Mouse (Mus musculus) heart, postnatal 4 days (tissue): ENCODE data around the gene Hes2. TPM values are rescaled to one million over a fixed set of nuclear protein-coding genes. Genes with fewer than 3 reads are reported as not detected.

ENCODE experiments used
- DNase-seq: peaks from one replicate; pipeline ENCODE4 v3.0.0; 2021
- total RNA-seq, 2 experiments: library from RNA; stranded (reverse); gene quantifications; 2 replicates each; pipeline ENCODE4 v1.2.3; 2021

The Hes2 gene
- total RNA-seq, 2 experiments from 2014 or later = not detected

DNA sequence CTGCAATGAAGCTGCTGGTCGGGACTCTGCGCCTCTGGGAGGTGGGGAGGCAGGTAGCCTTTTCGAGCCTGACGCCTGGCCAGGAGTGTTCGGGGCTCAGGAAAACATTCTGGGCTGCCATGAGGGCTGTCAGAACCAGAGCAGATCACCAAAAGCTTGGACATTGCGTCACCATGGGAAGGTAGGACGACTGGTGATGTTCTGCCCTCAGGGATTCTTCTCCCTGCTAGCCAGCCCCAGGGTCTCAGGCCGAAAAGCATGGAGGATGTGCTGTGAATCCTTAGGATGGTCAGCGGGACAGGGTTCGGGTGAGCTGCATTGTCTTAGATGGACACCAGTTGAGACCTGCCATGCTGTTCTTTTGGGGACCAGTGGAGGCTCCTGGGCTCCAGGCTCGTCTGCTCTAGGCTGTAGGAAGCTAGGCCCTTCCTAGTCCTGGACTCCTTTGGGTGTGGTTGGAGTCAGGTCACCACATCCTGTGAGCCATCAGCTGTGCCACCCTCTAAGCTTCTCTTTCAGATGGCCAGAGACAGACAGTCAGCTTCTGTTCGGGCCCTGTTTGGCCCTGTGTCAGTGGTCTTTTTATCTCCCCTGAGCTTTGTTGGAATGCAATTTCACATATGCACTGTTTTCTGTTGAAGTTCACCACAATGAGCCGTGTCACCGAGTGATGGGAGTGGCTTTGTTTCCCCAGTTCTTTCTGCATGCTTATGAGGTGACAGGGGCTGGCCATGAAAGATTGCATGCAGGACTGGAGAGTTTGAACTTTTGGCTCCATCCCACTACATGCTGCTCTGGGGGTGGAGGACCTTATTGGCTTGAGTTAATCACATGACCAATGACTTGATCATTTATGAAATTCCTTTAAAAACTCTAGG lies 27.8 kb downstream of the Hes2 start:
- DNase-seq = peak; percentile 37

DNA sequence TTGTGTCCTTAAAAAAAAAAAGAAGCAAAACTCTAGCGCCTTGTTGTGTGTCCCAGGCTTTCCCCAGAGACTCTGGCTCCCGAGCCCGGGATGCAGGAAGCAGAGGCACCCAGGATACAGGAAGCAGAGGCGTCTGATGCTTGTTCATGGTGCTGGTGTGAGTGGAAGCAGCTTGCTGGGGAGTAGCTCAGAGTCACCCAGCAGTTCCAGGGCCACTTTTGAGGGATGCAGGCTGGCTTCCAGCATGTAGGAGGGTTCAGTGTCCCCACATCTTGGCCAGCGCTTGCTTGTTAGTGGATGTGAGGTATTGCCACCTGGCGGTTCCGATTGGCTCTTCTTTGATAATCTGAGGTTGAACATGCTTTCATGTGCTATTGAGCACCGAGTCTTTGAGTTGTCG lies 28.5 kb downstream of the Hes2 start:
- DNase-seq = no peak

GRCm38 (mm10) chr4:152188651-152189050 lies 30.0 kb downstream of the Hes2 start:
- no peak for DNase-seq

DNA sequence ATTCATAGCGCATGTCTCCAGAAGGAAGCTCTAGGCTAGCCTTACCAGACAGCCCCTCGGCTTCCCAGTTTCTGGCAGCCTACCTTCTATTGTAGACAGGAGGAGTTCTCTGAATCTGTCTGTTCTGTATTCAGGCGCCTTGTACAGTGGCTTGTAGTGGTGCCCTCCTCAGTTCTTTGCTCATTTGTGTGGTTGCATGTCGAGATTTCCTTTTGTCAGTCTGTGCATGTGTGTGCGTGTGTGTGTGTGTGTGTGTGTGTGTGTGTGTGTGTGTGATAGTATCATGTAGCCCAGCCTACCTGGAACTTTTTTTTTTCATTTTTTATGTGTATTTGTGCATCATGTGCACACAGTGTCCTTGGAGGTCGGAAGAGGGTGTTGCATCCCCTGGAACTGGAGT lies 30.4 kb downstream of the Hes2 start:
- no peak for DNase-seq

DNA sequence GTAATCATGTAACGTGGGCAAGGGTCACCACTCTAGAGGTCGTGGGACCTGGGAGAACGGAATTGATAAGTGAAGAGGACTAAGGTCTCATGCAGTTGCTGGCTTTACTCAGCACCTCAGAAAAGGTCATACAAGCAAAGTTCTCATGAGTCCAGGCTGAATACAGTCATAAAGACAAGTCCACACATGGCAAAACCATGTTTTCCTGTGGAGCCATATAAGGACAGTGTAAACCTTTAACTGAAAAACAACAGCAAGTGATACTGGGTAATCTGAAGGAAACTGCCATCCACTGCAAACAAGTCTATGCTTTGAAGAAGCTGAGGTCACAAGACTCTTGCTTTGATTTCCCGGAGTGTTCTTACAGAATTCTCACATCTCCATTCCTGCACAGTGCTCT lies 31.0 kb downstream of the Hes2 start:
- DNase-seq = no peak

GRCm38 (mm10) chr4:152190096-152190653 lies 31.5 kb downstream of the Hes2 start:
- no peak for DNase-seq

DNA sequence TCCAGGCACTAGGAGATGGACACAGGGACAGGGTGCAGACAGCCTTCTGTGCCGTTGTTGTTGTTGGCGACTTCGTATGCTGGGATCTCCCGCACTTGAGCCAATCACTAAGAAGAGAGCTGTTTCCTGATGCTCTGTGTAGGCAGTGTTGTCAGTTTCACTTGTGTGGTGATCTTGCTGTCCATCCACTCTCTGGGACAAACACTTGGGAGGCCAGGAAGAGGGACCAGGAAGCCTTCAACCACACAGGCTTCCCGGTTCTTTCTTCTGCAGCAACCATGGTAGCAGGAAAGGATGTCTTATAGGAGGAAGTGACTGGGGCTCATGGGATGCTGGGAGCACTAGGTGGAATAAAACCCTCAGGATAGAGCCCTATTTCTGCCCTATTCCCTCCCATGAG lies 32.0 kb downstream of the Hes2 start:
- no peak for DNase-seq

GRCm38 (mm10) chr4:152192569-152192968 lies 33.9 kb downstream of the Hes2 start:
- DNase-seq = no peak

GRCm38 (mm10) chr4:152194476-152195175 lies 36.0 kb downstream of the Hes2 start:
- DNase-seq = no peak

- DNase-seq = no peak
Measured at GRCm38 (mm10) chr4:152196276-152196675, 37.6 kb downstream of the Hes2 start.

- DNase-seq = no peak
Measured at GRCm38 (mm10) chr4:152197545-152197944, 38.9 kb downstream of the Hes2 start.

DNA sequence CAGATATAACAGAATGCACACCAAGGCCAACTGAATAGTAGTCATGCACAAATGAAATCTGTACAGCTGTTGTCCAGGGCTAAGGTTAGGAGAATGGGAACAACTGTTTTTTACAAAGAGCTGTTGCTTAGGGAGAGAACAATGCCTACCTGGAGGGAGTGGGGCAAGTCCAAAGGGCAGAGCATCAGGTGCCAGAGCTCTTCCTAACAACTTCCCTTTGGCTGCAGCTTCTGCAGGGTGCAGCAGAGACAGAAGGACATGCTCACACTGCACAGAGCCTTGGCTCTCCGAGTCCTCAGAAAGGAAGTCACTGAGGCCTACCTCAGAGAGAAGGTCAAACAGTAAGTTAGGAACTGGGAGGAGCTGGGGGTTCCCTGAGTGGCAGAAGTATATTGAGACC lies 41.0 kb downstream of the Hes2 start:
- no peak for DNase-seq

- DNase-seq = peak; percentile 35
Measured at GRCm38 (mm10) chr4:152201492-152201891, 42.8 kb downstream of the Hes2 start.

DNA sequence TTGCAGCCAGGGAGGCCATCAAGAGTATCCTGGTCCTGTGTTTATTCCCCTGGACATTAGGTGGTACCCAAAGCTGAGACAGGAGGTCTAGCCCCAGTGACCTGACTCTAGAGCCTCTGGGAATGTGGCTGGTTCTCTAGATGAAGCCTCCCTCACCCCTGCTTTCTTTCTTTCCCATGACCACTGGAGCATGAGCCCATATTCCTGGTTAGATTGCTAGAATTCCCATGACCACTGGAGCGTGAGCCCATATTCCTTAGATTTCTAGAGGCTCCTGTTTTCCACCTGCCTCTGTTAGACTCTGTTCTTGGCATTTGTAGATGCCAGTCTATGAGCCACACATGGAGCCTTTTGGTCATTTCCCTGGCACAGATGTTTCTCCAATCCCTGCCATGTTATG lies 43.8 kb downstream of the Hes2 start:
- DNase-seq = no peak

- peak; percentile 41 for DNase-seq
Measured at GRCm38 (mm10) chr4:152202905-152203304, 44.2 kb downstream of the Hes2 start.

DNA sequence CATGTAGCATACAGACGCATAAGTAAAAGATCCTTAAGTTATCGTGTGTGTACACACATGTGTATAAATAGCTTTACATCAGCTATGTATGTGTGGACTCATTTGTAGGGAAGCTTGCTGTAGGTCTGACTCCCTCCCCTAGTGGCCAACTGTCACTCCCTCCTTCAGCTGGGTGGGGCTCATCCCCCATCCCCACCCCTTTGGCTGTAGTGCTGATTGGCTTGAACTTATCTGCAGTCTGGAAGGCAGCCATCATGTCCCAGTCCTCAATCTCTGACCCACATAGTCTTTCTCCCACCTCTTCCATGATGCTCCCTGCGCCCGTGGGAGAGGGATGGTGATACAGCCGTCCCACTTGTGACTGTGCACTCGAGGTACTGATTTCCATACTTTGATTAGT lies 46.0 kb downstream of the Hes2 start:
- DNase-seq = peak; percentile 78

GRCm38 (mm10) chr4:152206199-152206598 lies 47.5 kb downstream of the Hes2 start:
- no peak for DNase-seq

- no peak for DNase-seq
Measured at GRCm38 (mm10) chr4:152209623-152210022, 51.0 kb downstream of the Hes2 start.

Other genes with a start within 250 kb of the Hes2 start
- 10 to 100 TPM; 96.2 to 99.0 TPM for gene Dnajc11, start 225.2 kb upstream of the Hes2 start, total RNA-seq
- gene Thap3, start 169.9 kb upstream of the Hes2 start, total RNA-seq = 10 to 100 TPM; 11.7 to 13.4 TPM
- 10 to 100 TPM; 14.8 to 15.3 TPM for gene Phf13, start 162.6 kb upstream of the Hes2 start, total RNA-seq
- 10 to 100 TPM; 42.3 to 49.2 TPM for gene Klhl21, start 150.1 kb upstream of the Hes2 start, total RNA-seq
- 10 to 100 TPM; 10.5 to 11.1 TPM for gene Zbtb48, start 131.2 kb upstream of the Hes2 start, total RNA-seq
- under 1 TPM; 0.10 to 0.11 TPM for gene Tas1r1, start 120.3 kb upstream of the Hes2 start, total RNA-seq
- gene Nol9, start 119.5 kb upstream of the Hes2 start, total RNA-seq = 10 to 100 TPM; 11.1 to 13.2 TPM
- 10 to 100 TPM; 35.0 to 35.3 TPM for gene Plekhg5, start 86.4 kb upstream of the Hes2 start, total RNA-seq
- 1 to 10 TPM in 1 of 2 experiments, under 1 TPM in 1; 0.88 to 2.2 TPM for gene Tnfrsf25, start 42.9 kb upstream of the Hes2 start, total RNA-seq
- gene Espn, start 6.5 kb upstream of the Hes2 start, total RNA-seq = 1 to 10 TPM; 1.5 to 1.8 TPM
- 10 to 100 TPM; 54.3 to 58.4 TPM for gene Acot7, start 19.3 kb downstream of the Hes2 start, total RNA-seq
- gene Gpr153, start 115.4 kb downstream of the Hes2 start, total RNA-seq = 10 to 100 TPM; 30.1 to 30.6 TPM
- gene Hes3, start 132.8 kb downstream of the Hes2 start, total RNA-seq = not detected
- 10 to 100 TPM; 32.1 to 33.3 TPM for gene Icmt, start 138.4 kb downstream of the Hes2 start, total RNA-seq
- 100 to 1,000 TPM; 105 to 116 TPM for gene Rnf207, start 160.1 kb downstream of the Hes2 start, total RNA-seq
- 100 to 1,000 TPM; 312 to 319 TPM for gene Rpl22, start 166.9 kb downstream of the Hes2 start, total RNA-seq
- gene Chd5, start 179.8 kb downstream of the Hes2 start, total RNA-seq = under 1 TPM; 0.17 to 0.18 TPM